Mouse (Mus musculus) urinary bladder, postnatal 25 days (tissue): ENCODE results near the gene Sult4a1.
"Not testable (repeated sequence)": the region's sequence is repeated elsewhere in the genome, so short reads cannot be mapped to it uniquely, and the experiment has no call there.

Source experiments
- DNase-seq: peaks from one replicate; pipeline ENCODE4 v3.0.0; 2022; ENCODE audit warnings: low spot score

The Sult4a1 gene

DNA sequence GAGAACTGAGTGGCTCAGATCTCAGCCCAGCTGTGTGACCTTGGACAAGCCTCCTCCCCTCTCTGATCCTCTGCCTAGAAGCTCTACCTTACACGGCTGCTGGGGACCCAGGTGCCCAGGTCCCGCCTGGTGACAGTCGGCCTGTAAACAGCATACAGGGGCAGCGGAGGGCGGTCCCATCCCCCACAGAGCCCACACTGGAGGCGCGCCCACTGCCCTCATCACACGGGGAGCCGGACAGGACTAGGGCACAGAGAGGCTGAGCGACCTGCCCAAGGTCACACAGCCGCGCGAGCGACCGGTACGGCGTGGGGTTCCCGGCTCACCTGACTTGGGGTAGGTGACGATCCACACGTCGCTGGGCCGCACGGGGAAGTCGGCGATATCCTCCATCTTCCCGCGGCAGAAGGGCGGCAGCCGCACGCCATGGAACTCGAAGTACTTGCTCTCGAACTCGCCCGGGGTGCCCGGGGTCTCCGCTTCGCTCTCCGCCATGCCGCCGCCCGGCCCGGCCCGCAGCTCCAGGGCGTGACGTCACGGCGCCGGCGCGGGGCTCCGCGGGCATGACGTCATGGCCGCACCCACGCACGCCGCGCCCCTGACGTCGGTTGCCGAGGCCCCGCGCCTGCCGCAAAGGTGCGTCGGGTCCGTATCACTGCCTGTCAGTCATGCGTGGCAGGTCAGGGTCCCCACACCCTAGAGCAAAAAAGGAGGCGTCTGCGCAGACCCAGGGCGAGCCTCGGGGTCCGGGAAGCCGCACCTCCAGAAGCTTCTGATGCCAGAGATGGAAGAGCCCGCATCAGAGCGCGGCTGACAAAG lies at the start of gene Sult4a1:
Gene Sult4a1, minus strand, starts transcription at position 650 of the 819 bp plus-strand sequence.
- no peak for DNase-seq

- DNase-seq: no peak
Measured at GRCm38 (mm10) chr15:84140929-84141328, 35.4 kb upstream of the Sult4a1 start.

DNA sequence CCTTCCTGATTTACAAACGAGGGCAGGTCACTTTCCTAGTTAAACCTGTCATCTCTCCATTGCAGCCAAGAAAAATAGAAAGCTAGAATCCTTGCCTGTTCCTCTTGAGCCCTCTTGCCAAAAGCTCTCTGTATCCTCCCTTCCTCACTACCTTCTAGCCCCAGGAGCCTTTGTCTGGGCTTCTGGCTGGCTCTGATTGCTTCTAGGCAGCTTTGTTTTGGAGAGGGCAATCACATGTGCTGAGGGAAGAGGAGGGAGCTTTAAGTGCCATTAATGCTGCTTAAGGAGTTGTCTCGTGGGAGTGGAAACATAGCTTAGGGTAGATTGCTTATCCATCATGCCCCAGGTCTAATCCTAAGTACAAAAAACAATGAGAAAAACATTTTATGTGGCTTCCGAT lies 34.6 kb upstream of the Sult4a1 start:
- no peak for DNase-seq

DNA sequence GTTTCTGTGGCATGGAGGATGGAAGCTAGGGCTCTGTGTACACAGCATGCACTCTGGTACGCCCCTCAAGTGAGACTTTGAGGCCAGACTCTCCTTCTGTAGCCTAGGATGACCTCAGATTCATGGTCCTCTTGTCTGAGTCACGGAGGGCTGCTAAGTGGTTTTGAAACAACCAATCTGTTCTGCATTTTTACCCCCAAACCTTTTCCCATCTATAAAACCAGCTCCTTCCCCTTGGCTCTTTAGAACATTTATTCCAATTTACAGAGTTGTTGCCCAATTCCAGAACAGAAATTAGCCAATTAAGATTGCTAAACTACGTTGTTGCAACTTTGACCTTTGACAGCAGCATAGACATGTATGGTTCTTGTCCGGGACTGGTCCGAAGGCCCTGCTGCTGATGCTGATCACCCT lies 34.0 kb upstream of the Sult4a1 start:
- no peak for DNase-seq

- DNase-seq: no peak
Measured at GRCm38 (mm10) chr15:84136473-84137415, 31.2 kb upstream of the Sult4a1 start.

- DNase-seq: no peak
Measured at GRCm38 (mm10) chr15:84135472-84135871, 29.9 kb upstream of the Sult4a1 start.

DNA sequence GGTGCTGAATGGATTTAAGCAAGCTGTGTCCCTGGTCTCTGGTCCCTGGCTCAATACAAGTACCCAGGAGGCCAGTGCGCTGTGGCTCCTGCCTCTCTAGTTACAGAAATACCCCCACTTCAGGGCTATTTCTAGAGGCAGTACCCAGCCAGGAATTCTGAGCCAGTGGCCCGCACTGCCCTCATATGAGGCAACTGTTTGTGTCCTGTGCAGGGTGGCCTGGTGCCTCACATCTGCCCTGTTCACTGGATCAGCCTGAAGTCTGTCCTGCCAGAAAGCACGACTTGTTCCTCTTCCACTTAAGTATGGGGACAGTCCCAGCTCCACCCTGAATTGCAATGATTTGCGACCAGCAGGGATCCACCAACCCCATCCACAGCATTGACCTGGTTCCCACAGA lies 27.9 kb upstream of the Sult4a1 start:
- no peak for DNase-seq

DNA sequence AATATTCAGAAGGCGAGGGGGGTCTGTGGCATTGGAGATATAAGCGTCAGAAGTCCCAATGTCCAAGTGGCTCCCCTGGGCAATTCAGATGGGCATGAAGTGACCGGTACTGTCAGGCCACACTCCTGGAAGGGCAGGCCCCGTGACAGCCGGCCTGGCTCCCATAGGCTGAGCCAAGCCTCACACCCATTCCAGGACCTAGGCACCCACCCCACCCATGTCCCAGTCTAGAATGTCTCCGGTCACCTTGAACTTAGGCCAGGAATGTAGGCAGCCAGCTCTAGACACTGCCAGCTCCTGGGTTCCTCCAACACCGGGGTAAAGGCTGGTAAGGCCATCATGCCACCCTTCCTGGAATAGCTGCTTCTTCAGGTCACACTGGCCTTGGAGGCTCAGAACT lies 26.4 kb upstream of the Sult4a1 start:
- no peak for DNase-seq

DNA sequence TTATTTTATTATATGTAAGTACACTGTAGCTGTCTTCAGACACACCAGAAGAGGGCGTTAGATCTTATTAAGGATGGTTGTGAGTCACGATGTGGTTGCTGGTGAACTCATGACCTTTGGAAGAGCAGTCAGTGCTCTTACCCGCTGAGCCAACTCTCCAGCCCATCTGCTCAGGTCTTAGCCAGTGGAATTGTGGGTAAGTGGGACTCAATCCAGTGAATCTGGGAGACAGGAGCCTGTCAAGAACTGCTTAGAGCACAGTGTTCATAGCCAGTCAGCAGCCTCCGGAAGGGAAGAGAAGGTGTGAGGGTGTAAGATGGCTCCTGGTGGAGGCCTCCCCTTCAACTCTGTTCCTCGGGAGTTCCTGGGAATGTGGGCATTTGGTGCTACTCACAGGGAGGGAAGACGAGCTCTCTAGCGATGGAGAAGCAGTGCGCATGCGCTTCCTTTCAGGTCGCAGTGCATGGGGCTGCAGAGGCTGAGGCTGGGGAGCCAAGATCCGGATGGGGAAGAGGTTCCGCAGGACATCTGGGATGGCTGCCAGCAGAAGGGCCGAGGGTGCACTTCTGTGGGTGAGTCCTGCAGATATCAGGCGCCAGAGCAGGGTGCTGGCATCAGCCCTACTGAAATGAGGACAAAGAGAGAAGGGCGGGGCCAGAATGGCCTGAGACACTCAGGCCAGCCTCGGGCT lies 25.7 kb upstream of the Sult4a1 start:
- DNase-seq: no peak

DNA sequence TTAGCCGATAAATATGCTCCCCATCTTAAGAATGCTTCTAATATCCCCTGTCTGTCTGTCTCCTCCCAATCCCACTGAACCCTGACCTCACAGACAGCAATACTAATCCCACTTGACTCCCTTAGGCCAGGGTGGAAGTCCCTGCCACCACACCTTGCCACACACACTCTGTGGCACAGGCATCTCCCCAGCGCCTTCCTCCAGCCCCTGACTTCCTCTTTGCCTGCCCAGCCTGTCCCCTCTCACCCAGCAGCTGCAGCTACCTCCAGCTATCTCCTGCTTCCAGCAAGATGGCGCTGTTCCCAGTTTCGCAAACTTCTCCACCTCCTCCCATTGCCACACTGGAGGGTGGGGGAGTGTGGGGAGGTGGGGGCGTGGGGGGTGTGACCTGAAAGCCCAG lies 21.3 kb upstream of the Sult4a1 start:
- DNase-seq: no peak

DNA sequence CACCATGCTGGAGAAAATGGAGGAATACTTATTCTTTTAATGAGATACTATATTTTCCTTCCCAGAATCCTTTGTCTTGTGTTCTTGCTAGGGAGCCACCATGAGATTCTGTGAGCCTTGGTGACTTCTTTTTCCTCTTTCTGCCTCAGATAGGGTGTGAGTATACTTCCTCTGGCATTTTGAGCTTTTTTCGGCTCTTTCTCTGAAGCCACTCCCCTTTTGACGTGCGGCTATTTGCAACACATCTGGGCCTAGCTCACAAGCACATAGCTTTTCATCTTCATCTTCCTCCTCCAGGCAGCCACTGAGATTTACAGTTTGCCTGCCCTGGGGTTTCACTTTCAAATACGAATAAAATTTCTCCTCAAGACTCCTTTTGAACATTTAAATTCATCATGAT lies 20.9 kb upstream of the Sult4a1 start:
- no peak for DNase-seq

DNA sequence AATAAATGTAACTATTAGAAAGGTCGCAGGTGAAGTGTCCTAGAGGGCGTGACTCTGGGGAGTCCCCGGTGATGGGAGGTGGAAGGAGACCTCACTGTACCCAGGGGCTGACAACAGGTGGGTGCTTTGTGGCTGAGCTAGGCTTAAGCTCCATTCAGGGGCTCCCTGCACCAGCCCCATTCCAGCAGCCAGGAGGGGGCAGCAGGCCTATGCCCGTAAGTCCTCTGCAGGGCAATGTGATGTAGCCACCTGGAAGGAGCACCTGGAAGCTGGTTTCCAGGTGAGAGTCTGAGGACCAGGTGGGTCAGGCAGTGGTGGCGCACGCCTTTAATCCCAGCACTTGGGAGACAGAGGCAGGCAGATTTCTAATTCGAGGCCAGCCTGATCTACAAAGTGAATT lies 18.5 kb upstream of the Sult4a1 start:
- DNase-seq: no peak

DNA sequence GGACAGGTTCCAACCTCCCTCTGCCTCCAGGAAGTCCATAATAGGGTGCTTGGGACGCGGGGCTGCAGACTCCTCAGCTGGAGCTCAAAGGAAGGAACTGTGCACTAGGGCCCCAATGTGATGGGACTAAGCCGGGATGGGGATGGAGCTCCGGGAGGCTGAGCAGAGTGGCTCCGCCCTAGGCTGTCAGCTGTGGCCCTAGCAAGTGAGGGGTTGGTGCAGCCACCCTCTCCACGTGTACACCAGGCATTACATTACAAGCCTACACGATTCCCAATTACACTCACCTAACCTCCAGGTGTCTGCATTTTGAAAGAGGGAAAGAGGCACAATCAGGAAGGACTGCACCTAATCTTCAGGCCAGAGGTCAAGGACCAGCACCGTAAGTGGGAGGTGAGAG lies 17.5 kb upstream of the Sult4a1 start, which contains the start of gene Pnpla5:
Gene Pnpla5, minus strand, starts transcription at position 101 of the 400 bp plus-strand sequence.
- no peak for DNase-seq

GRCm38 (mm10) chr15:84121036-84121435 lies 15.5 kb upstream of the Sult4a1 start:
- no peak for DNase-seq

- DNase-seq: no peak
Measured at GRCm38 (mm10) chr15:84120612-84121011, 15.1 kb upstream of the Sult4a1 start.

DNA sequence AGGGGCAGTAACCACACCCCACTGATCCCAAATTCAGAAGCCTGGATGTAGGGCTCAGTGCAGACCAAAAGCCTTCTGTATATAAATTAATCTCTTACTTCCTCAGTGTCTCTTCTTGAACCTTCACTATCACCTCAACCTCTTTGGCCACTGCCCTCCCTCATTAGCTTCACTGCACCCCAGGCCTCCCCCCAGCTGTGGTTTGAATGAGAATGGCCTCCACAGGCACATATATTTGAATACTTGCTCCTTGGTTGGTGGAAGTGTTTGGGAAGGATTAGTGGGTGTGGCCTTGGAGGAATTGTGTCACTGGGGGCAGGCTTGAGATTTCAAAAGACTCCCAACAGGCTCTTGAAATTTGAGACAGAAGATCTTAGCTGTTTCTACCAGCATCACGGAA lies 10.9 kb upstream of the Sult4a1 start:
- DNase-seq: no peak

GRCm38 (mm10) chr15:84115727-84116126 lies 10.2 kb upstream of the Sult4a1 start:
- no peak for DNase-seq

GRCm38 (mm10) chr15:84113873-84114272 lies 8.3 kb upstream of the Sult4a1 start:
- DNase-seq: no peak

DNA sequence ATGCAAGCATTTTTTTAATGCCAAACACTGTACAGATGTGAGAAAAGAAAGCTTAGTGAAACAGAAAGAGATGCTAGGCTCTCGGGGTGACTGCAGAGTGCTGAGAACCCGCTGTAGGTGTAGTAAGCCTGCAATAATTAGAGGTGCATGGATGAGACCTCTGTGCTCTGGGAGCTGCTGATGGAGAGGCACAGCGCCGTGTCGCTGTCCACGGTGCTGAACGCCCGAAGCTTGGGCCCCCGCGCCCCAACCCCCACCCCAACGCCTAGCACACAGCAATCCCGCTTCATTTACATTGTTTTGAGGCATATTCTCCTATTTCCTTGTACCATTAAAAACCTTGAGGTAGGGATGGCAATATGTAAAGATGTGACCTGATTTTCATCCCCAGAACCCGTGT lies 3.3 kb upstream of the Sult4a1 start:
- DNase-seq: peak; percentile 20

- no peak for DNase-seq
Measured at GRCm38 (mm10) chr15:84105924-84106500, 458 bp upstream of the Sult4a1 start.

DNA sequence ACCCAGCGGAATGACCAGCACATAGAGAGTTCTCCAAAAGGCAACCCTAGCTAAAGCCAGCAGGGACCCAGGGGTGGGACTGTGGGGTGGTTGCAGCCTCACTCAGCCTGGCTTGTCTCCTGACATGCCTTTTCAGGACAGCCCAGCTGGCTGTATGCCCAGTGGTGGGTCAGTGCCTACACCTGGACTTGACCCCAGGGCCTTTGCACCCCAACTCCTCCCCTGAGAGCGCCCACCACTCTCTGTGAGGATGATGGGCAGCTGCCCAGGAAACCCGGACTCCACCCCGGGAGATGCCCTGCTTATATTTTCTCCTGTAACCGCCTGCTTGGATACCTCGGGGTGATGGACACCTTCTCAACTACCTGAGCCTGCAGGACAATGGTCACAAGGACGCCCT lies 928 bp downstream of the Sult4a1 start:
- DNase-seq: no peak

DNA sequence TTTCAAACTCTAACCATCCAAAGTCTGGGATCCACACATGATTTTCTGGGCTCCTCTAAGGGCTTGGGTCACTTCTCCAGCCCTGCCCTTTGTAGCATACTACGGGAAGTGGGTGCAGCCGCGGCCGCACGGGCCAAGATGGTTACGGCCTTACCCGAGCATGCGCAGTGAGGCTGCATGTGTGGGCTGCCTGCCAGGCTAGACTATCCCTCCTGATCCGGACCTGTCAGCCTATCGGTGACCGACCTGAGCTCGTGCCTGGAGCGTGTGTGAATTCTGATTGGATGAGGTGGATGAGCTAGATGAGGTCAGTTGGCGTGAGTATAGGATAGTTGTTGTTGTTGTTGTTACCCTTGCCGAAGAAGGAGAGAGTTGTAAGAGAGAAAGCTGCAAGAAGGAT lies 8.0 kb downstream of the Sult4a1 start:
- DNase-seq: not testable (repeated sequence)
